Comparison of ENCODE assay signal across 8 mouse cellular contexts in the genomic region with DNA sequence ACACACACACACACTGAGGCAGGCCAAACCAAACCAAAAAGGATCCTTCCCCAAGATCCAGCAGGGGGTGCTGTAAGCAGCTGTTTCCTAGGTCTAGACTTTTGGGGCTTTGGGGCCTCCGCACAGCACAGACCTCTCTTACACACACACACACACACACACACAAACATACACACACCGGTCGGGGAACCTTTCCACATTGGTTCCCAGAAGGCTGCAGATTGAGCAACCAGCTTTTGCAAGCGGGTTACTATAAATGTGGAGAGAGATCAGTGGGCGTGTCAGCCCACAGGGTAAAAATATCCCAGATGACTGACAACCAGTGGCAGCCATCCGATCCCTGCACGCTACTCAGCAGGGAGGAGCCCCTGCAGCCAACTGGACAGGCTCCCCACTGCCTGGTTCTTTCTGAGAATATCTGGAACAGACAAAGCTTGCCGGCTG.
DNase-seq lines count a peak whose midpoint lies in the region; ATAC-seq and TF ChIP-seq lines count a peak whose summit lies in the region.

No protein-coding gene starts in this region.

- H3K4me3 ChIP-seq in intestine, postnatal 0 days (ENCODE audit: low read depth, low read length) = no peak overlapping the region
- H3K4me3 ChIP-seq in midbrain, embryonic 14.5 days (replicated peaks; ENCODE audit: low read depth, low read length) = no peak overlapping the region

- H3K4me2 ChIP-seq in intestine, postnatal 0 days (replicated peaks; ENCODE audit: low read depth) = no peak overlapping the region
- no peak overlapping the region for H3K4me2 ChIP-seq in midbrain, embryonic 14.5 days (ENCODE audit: low read length)

- intact Hi-C loops in left cerebral cortex, postnatal 4 days (cut with DNase I) = loop anchor here (5.0 kb wide), 1 partner anchor 94 kb away; no protein-coding TSS in a partner anchor

- ATAC-seq in common myeloid progenitor, adult 5-6 weeks (replicated peaks; ENCODE audit: low read depth, poor library complexity, severe bottlenecking) = peak; percentile 72
- ATAC-seq in intestine, postnatal 0 days = peak; percentile 29; the same call in 1 of the 2 replicates
- ATAC-seq in midbrain, embryonic 14.5 days (ENCODE audit: low FRiP score, low TSS enrichment) = no peak

- no peak overlapping the region for H3K9ac ChIP-seq in intestine, postnatal 0 days (ENCODE audit: low read depth, low read length)
- no peak overlapping the region for H3K9ac ChIP-seq in midbrain, embryonic 14.5 days (replicated peaks; ENCODE audit: low read length)

- TF ChIP-seq CTCF in intestine, postnatal 0 days (IDR thresholded peaks at IDR 0.05; ENCODE audit: low read depth) = peak; percentile 80

- DNase-seq in 3T3-L1 (ENCODE audit: low read depth, low spot score) (peak; percentile 98), NIH3T3 (ENCODE audit: low read depth) (peak; percentile 98)
- DNase-seq in gastrocnemius, postnatal 25 days = peak; percentile 90
- DNase-seq in left cerebral cortex, postnatal 4 days = peak; percentile 63
- DNase-seq in midbrain, embryonic 14.5 days = peak; percentile 73
- DNase-seq in testis, postnatal 10 days (ENCODE audit: low spot score) = peak; percentile 70

- 9% methylated on average over 8 of the region's 8 CpGs for WGBS in intestine, postnatal 0 days
- 22% methylated on average over 8 of the region's 8 CpGs for WGBS in midbrain, embryonic 14.5 days

- no peaks in the 10 kb centered on the region for H3K9me3 ChIP-seq in intestine, postnatal 0 days (ENCODE audit: control insufficient read depth)
- no peaks in the 10 kb centered on the region for H3K9me3 ChIP-seq in midbrain, embryonic 14.5 days (ENCODE audit: control insufficient read depth, low read length)

- H3K36me3 ChIP-seq in intestine, postnatal 0 days (ENCODE audit: control insufficient read depth, insufficient read depth) = no peaks in the 10 kb centered on the region
- no peaks in the 10 kb centered on the region for H3K36me3 ChIP-seq in midbrain, embryonic 14.5 days (ENCODE audit: control insufficient read depth, insufficient read depth, low read length)

- H3K4me1 ChIP-seq in intestine, postnatal 0 days (replicated peaks; ENCODE audit: control insufficient read depth, insufficient read depth, low read length) = no peaks in the 10 kb centered on the region
- 0 out of 2 replicates have a peak, but pooled peaks cover 2% of the 10 kb centered on the region for H3K4me1 ChIP-seq in midbrain, embryonic 14.5 days (ENCODE audit: control insufficient read depth, insufficient read depth, low read length)

- no peak overlapping the region for H3K27ac ChIP-seq in intestine, postnatal 0 days (ENCODE audit: low read depth, low read length)
- H3K27ac ChIP-seq in midbrain, embryonic 14.5 days (replicated peaks; ENCODE audit: low read depth, low read length) = no peak overlapping the region

- peaks cover 7% of the 10 kb centered on the region for H3K27me3 ChIP-seq in intestine, postnatal 0 days (replicated peaks; ENCODE audit: control insufficient read depth, insufficient read depth, low read length)
- no peaks in the 10 kb centered on the region for H3K27me3 ChIP-seq in midbrain, embryonic 14.5 days (ENCODE audit: control insufficient read depth, insufficient read depth, low read length)
